Mouse (Mus musculus) stomach, postnatal 0 days (tissue): ENCODE data around the gene Zkscan3. TPM values are rescaled to one million over a fixed set of nuclear protein-coding genes. Genes with fewer than 3 reads are reported as not detected.
A peak's percentile ranks its signal among the peaks of the same experiment; 100 is the strongest.

Source experiments
- ATAC-seq: fragments of 200-750 bp; cut with Nextera tagmentation; 2 replicates; pipeline ENCODE4 v1.8.0; 2017; ENCODE audit not compliant: low FRiP score, low TSS enrichment
- DNase-seq: peaks from one replicate; pipeline ENCODE4 v3.0.0-alpha.2; 2016; ENCODE audit warnings: low spot score
- H3K27ac ChIP-seq: fragments of 300-500 bp; sonication (generic); replicated peaks from 2 replicates; pipeline ENCODE4 v1.5.1; 2014; ENCODE audit warnings: mild to moderate bottlenecking, control low read depth
- H3K27me3 ChIP-seq: fragments of 300-500 bp; sonication (generic); 2 replicates; pipeline ENCODE4 v1.6.1; 2014; ENCODE audit warnings: low read length; ENCODE audit not compliant: control insufficient read depth, insufficient read depth
- H3K36me3 ChIP-seq: fragments of 300-500 bp; sonication (generic); 2 replicates; pipeline ENCODE4 v1.6.1; 2014; ENCODE audit warnings: low read length, mixed read lengths; ENCODE audit not compliant: control insufficient read depth, insufficient read depth
- H3K4me1 ChIP-seq: fragments of 300-500 bp; sonication (generic); replicated peaks from 2 replicates; pipeline ENCODE4 v1.6.1; 2014; ENCODE audit warnings: antibody characterized with exemption; ENCODE audit not compliant: control insufficient read depth, insufficient read depth
- H3K4me2 ChIP-seq: fragments of 300-500 bp; sonication (generic); replicated peaks from 2 replicates; pipeline ENCODE4 v1.6.1; 2014; ENCODE audit warnings: low read depth, mild to moderate bottlenecking, control low read depth, moderate library complexity
- H3K4me3 ChIP-seq: fragments of 300-500 bp; sonication (generic); 2 replicates; pipeline ENCODE4 v1.5.1; 2014; ENCODE audit warnings: low read depth, low read length, control low read depth
- H3K9ac ChIP-seq: fragments of 300-500 bp; sonication (generic); 2 replicates; pipeline ENCODE4 v1.6.1; 2014; ENCODE audit warnings: mild to moderate bottlenecking, low read length, control low read depth, mixed read lengths
- H3K9me3 ChIP-seq: fragments of 300-500 bp; sonication (generic); 2 replicates; pipeline ENCODE4 v1.6.1; 2016; ENCODE audit warnings: low read length; ENCODE audit not compliant: control insufficient read depth
- CTCF ChIP-seq: IDR thresholded peaks from 2 replicates; pipeline ENCODE4 v1.5.1; 2016; ENCODE audit warnings: antibody characterized with exemption, low read depth, mild to moderate bottlenecking, moderate library complexity
- EP300 ChIP-seq: optimal IDR thresholded peaks from 2 replicates; pipeline ENCODE3; 2016; ENCODE audit warnings: antibody characterized with exemption
- WGBS: fragments of 180-500 bp; shearing (Covaris S2); extraction: QIAGEN DNeasy Blood & Tissue Kit; methylation state at CpG from one replicate; pipeline ENCODE4 v1.1.7; 2014; 5-methylcytosine and 5-hydroxymethylcytosine counted together
- microRNA counts: library from miRNA; unstranded; fragments of <30 nt; microRNA quantifications from one replicate; lab custom pipeline; 2015
- microRNA-seq: library from miRNA; unstranded; fragments of <30 nt; microRNA quantifications from one replicate; pipeline ENCODE4, GENCODE M21; 2016
- polyA plus RNA-seq: library from polyadenylated mRNA; unstranded; fragments of >200 nt; fragmentation: Nextera tagmentation; extraction: Ambion mirVana; gene quantifications from 2 replicates; pipeline ENCODE4 v1.2.1, GENCODE M21; 2015

Gene Zkscan3
- polyA plus RNA-seq, 1 experiment from 2014 or later = 32.9 TPM

- ATAC-seq (peak; percentile 91), DNase-seq (no peak)
- Histone ChIP-seq H3K36me3 (no peaks in the 10 kb centered on the region), H3K9me3 (no peaks in the 10 kb centered on the region), H3K4me1 (no peaks in the 10 kb centered on the region), H3K27me3 (no peaks in the 10 kb centered on the region), H3K27ac (no peak overlapping the region), H3K4me2 (no peak overlapping the region), H3K4me3 (no peak overlapping the region), H3K9ac (no peak overlapping the region)
- TF ChIP-seq CTCF = no peak
- TF ChIP-seq EP300 = no peak
These were observed 52.0 kb downstream of the Zkscan3 start for GRCm38 (mm10) chr13:21350593-21350992.

- Histone ChIP-seq H3K4me1 (no peaks in the 10 kb centered on the region), H3K36me3 (no peaks in the 10 kb centered on the region), H3K27ac (no peak within 1 kb of the TSS), H3K4me3 (no peak within 1 kb of the TSS), H3K9ac (no peak within 1 kb of the TSS), H3K4me2 (no peak within 1 kb of the TSS), H3K9me3 (no peaks in the 10 kb centered on the region), H3K27me3 (no peaks in the 10 kb centered on the region)
- DNase-seq = no peak
- TF ChIP-seq EP300 = no peak
- no peak for TF ChIP-seq CTCF
- WGBS = 92% methylated on average over 1 of the region's 1 CpGs
- no peak for ATAC-seq
These were observed 55.9 kb downstream of the Zkscan3 start, which contains the start of gene Olfr1367 for GRCm38 (mm10) chr13:21346610-21347009. Gene Olfr1367, plus strand, starts transcription at chr13:21346910.

MicroRNAs within 50 kb of the gene (microRNA counts, 519-probe panel; counts per million panel counts)
- microRNA mmu-miR-1896 (lab: Ali Mortazavi, UCI) = not detected

Small RNA genes lying within 50 kb of the gene (microRNA-seq; reads per million reads assigned to microRNA genes)
- gene Mir1896 (not detected), gene Mir6942 (not detected)

Other genes with a start within 250 kb of the Zkscan3 start
- 58.5 and 60.2 TPM in 2 replicates for gene Trim27, start 223.3 kb downstream of the Zkscan3 start, polyA plus RNA-seq
- 0.06 TPM in 1 of 2 replicates, not detected in the other for gene Gpx5, start 110.0 kb downstream of the Zkscan3 start, polyA plus RNA-seq
- gene Gpx6, start 90.6 kb downstream of the Zkscan3 start, polyA plus RNA-seq = 0.07 TPM in 1 of 2 replicates, not detected in the other
- gene Olfr1367, start 55.8 kb downstream of the Zkscan3 start, polyA plus RNA-seq = not detected in 2 replicates
- 4.3 and 4.6 TPM in 2 replicates for gene Zscan12, start 39.9 kb downstream of the Zkscan3 start, polyA plus RNA-seq
- gene Pgbd1, start 38.3 kb upstream of the Zkscan3 start, polyA plus RNA-seq = 0.75 and 0.90 TPM in 2 replicates
- 16.5 and 17.3 TPM in 2 replicates for gene Zscan26, start 51.0 kb upstream of the Zkscan3 start, polyA plus RNA-seq
- gene Nkapl, start 65.8 kb upstream of the Zkscan3 start, polyA plus RNA-seq = 2.4 and 2.7 TPM in 2 replicates
- gene Zkscan4, start 76.2 kb upstream of the Zkscan3 start, polyA plus RNA-seq = 1.7 and 2.4 TPM in 2 replicates
- gene Gm10065, start 76.7 kb upstream of the Zkscan3 start, polyA plus RNA-seq = not detected in 2 replicates
- 0.28 and 0.33 TPM in 2 replicates for gene AK157302, start 92.5 kb upstream of the Zkscan3 start, polyA plus RNA-seq
- gene Gm11273, start 98.7 kb upstream of the Zkscan3 start, polyA plus RNA-seq = 12.3 and 12.9 TPM in 2 replicates
- gene Zkscan8, start 128.4 kb upstream of the Zkscan3 start, polyA plus RNA-seq = 1.6 and 2.4 TPM in 2 replicates
- gene Olfr1366, start 140.1 kb upstream of the Zkscan3 start, polyA plus RNA-seq = 0.07 TPM in 2 replicates
- gene Olfr1535, start 157.1 kb upstream of the Zkscan3 start, polyA plus RNA-seq = 0.04 TPM in 1 of 2 replicates, not detected in the other
- not detected in 2 replicates for gene Olfr1364, start 179.0 kb upstream of the Zkscan3 start, polyA plus RNA-seq
- not detected in 2 replicates for gene Olfr1362, start 211.3 kb upstream of the Zkscan3 start, polyA plus RNA-seq
- gene Olfr11, start 239.8 kb upstream of the Zkscan3 start, polyA plus RNA-seq = not detected in 2 replicates